Mouse (Mus musculus) layer of hippocampus, adult 11-12 months (tissue): ENCODE measurements around the gene Gca.
A peak's percentile ranks its signal among the peaks of the same experiment; 100 is the strongest.
"Not testable (repeated sequence)": the region's sequence is repeated elsewhere in the genome, so short reads cannot be mapped to it uniquely, and the experiment has no call there.

ENCODE experiments used
- DNase-seq: peaks from one replicate; pipeline ENCODE4 v3.0.0; 2022; ENCODE audit warnings: low spot score

Gca gene

DNA sequence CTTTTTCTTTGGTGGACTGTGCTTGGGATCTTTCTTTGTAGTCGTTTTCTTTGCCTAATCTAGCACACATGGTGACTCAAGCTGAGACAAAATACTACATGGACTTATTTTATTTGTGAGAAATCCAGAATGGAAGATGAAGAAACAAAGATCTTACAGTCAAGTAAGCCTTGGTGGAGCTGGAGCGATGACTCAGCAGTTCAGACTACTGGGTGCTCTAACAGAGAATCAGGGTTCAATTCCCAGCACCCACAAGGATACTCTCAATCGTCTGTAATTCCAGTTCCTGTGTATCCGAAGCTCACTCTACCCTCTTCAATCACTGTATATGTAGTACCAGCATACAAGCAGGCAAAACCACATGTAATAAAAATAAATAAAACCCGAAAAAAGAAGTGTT is 6.2 kb downstream of the Gca start:
- DNase-seq = no peak

DNA sequence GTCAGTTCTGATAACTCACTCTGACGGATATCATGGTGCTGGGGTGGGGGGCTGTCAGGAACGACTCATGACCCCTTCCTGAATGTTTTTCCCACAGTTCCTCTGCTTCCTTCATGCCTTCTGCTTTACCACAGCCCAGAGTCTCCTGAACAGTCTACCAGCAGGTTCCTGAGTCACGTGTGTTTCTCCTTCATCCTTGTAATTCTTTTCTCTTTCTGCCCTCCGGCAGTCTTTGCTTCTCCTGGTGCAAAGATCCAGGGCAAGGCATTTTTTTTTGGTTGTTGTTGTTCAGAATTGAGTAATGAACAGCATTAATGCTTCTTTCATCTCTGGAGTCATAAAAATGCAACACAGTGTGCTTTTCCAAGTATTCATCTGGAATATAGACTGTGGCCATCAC is 6.7 kb downstream of the Gca start:
- DNase-seq = no peak

DNA sequence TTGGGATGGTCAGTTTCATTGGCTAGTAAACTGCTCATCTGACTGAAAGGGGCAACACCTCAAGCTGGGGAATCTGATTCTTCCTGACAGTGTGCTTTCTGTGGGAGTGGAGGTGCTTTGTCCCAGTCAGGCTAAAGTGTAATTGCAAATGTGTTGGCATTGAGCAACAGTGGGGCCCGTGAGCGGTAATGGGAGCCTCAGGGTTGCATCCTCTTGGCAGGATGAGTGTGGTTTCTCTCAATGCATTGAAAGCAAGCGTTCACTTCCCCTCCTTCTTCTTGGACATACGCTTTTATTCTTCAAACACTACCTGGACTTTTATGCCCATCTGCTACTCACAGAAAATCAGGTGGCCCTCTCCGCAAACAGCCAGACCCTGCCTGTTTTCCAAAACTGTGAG is 8.7 kb downstream of the Gca start:
- DNase-seq = no peak

DNA sequence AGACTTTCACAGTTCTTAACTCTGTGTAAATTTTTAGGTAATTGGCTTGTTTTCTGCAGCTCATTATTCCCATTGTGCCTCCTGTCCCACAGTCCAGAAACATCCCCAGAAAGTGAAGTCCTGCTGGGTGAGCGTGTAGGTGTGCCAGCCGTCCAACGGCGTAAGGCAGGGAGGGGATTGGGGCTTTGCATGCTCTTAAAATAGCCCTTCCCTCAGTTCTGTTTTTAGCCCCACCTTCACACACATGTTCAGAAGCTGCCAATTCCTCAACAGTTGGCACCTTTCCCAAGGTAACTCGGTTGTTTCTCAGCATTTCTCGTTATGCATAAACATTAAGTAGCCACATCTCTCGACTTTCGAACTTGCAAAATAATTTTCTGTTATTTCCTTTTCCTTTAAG is 17.6 kb downstream of the Gca start:
- DNase-seq = peak; percentile 21

DNA sequence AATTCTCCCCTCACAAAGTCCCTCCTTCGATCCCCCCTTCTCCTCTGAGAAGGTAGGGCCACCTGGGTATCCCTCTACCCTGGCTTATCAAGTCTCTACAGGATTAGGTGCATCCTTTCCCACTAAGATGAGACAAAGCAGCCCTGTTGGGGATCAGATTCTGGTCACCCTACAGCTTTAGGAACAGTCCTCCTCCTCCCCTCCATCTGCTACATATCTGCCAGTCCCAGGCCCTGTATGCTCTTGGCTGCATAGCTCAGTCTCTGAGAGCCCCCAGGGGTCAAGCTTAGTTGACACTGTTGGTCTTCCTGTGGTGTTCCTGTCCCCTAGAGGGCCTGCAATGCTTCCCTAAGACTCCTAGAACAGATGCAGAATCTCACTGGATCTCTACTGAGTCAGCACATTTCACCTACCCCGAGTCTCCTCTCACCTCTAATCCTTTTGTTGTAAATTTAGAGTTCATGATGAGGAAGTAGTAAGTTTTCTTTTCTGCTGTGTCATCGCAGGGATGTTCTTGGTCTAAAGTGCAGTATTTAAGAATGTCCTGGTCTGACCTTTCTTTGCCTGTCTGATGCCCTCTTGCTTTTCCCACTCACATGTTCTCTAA is 21.0 kb downstream of the Gca start:
- DNase-seq = no peak

DNA sequence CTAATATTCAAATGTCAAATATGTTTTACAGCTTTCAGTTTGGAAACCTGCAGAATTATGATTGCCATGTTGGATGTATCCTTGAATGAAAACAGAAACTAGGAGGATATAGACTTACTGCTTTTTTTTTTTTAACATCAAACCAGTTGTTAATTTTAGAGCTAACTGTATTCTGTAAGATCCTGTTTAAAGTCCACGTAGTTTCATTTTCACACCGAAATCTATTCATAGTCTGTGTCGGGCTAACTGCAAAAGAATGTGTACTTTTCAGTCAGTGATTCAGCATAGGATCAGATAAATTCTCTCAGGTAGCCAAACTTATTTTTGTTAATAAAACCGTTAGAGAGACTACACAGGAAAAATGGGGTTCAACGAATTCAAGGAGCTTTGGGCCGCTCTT is 21.8 kb downstream of the Gca start:
- DNase-seq = no peak

DNA sequence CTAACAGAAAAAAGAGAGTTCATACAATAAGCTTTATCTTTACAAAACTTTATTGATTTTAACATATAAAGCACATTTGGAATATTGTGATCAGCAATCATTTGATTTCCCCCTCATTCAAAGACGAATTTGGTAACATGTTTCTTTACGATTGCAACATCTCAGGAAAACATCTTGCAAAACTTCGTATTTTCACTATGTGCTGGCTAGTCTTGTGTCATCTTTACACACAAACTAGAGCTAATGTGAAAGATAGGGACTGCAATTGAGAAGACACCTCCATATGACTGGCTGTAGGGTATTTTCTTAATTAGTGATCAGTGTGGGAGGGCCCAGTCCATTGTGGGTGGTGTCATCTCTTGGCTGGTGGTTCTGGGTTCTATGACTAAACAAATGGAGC is 42.2 kb downstream of the Gca start:
- no peak for DNase-seq

DNA sequence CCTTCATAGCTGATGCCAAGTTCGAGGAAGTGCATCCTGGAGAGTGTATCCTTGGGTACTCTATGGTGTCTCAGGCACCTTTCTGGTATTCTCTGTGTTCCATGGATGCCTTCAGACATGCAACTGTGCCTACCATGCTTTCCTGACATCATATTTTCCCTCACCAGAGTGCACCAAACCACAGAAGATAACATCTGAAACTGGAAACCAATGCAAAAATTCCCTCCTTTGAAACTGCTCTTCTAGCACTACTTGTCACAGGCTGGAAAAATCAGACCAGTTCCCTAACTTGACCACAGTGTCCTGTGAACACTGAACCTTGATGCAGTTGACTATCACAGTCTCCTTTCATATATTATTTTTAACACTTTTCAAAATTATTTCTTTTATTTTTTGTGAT is 45.5 kb downstream of the Gca start:
- no peak for DNase-seq

DNA sequence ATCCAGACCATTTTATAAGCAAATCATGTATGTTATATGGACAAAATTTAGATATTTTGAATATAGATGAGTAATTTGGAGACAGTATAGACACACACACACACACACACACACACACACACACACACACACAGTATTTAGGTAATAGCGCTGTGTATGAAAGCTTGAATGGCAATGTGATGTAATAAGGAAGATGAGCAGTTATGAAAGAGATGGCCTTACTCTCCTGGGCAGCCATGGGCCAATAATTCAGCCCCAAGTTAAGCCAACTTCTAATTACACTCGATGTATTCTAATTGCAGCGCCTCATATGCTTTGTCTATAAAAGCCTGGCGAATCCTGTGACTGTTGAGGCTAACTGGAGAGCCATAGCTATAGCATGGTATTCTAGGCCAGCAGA is 50.3 kb downstream of the Gca start:
- DNase-seq = not testable (repeated sequence)

DNA sequence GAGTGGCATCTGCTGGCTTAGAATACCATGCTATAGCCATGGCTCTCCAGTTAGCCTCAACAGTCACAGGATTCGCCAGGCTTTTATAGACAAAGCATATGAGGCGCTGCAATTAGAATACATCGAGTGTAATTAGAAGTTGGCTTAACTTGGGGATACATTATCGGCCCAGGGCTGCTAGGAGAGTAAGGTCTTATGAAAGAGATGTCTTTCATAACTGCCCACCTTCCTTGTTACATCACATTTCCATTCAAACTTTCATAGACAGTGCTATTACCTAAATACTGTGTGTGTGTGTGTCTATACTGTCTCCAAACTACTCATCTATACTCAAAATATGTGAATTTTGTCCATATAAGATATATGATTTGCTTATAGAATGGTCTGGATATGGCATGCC is 51.2 kb downstream of the Gca start:
- no peak for DNase-seq

DNA sequence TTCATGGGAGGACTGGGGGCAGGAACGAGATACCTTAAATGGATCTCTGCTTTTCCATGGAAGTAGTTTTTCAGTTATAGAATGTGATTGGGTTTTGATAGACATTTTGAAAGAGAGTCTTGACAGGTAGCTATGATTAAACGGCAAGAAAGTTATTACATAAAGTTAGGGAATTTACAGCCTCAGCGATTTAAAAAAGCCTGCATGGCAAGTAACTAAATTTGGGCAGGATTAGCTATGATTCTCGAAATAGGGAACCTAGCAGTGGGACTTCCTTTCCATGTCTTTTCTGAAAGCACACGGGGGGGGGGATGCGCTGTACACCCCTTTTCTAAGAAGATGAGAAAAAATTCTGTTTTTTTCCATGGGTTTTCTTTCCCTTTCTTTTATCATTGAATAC is 53.2 kb downstream of the Gca start:
- no peak for DNase-seq

DNA sequence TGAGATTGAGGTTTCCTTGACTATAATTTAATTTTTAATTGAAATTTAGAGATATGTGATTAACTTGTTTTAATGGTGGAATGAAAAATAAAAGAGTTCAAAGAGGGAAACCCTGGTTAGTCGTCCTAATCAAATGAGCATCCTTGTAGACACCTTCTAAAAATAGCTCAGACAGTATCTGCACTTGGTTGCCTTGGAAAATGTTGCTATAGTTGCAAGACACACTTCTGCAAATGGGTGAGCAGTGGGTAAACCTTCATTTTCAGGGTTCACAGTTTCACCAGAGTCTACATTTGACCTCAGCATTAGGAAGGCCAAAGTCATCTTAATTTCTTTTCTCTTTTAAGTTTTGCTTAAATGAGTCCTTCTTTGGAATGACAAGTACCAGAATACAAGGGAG is 54.3 kb downstream of the Gca start:
- no peak for DNase-seq

DNA sequence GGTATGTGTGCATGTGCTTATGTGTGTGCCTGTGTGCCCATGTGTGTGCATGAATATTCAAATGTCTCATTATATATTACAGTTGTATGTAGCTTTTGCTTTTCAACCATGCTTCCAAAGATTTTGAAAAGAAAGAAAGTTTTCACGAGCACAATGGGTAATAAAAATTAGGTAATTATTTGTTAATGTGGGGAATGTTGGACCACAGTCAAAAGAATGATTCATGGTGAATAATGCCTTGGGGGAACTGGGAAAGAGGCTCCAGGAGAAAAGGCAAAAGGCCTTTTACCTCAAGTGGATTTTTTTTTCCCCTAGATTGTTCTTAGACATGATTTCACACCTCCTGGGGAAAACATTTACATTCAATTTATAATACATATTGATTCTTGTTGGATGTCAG is 61.9 kb downstream of the Gca start:
- DNase-seq = no peak

DNA sequence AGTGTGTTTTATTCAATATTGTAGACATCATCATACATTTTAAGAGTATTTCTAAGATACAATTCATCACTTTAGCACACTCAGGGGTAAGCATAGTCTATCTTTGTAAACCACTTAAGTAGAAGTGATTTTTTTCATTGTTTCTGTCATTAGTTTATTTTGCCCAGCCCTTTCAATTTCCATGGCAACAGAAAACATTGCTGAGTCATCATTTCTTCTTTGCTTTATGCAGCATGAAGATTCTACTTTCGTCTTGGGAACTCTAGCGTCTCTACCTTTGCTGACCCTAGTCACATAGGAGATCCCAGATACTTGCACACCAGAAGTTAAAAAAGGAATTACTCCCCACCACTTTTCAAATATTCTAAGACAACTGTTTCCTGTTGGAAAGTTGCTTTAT is 63.6 kb downstream of the Gca start:
- no peak for DNase-seq

DNA sequence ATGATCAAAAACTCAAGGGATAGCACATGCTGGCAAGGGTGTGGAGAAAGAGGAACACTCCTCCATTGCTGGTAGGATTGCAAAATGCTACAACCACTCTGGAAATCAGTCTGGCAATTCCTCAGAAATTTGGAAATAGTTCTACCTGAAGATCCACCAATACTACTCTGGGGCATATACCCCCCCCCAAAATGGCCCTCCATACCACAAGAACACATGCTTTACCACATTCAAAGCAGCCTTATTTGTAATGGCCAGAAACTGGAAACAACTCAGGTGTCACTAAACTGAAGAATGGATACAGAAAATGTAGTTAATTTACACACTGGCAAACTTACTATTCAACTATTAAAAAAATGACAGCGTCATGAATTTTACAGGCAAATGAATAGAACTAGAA is 66.6 kb downstream of the Gca start:
- no peak for DNase-seq

DNA sequence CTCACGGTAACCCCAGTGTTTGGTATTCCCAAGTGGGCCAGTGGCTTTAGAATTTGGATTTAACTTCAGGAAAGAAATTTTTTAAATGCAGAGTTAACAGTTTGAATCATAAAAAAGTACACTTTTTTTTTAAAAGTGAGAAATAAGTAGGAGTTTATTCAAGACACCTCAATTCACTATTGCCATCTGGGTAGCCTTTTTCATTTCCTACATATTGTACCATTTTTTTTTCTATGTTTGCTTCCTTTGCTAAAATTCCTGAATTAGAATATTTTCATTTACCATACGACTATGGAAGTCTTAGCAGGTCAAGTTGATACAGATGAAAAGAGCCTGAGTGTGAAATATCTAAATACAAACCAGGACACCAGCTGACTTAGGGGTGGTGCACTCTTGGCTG is 79.0 kb downstream of the Gca start:
- no peak for DNase-seq
